Mouse (Mus musculus) lung, embryonic 15.5 days (tissue): Measurements from ENCODE around the gene Fbxw4. TPM values are rescaled to one million over a fixed set of nuclear protein-coding genes. Genes with fewer than 3 reads are reported as not detected.

ENCODE experiments used
- ATAC-seq: fragments of 200-750 bp; cut with Nextera tagmentation; 2 replicates; pipeline ENCODE4 v1.8.0; 2017; ENCODE audit warnings: moderate number of reproducible peaks, borderline replicate concordance; ENCODE audit not compliant: low FRiP score, low TSS enrichment; ENCODE audit errors: extremely low read depth
- H3K27ac ChIP-seq: fragments of 300-500 bp; sonication (generic); 2 replicates; pipeline ENCODE4 v1.5.1; 2015; ENCODE audit warnings: moderate library complexity, mild to moderate bottlenecking, inconsistent platforms
- H3K27me3 ChIP-seq: fragments of 300-500 bp; sonication (generic); 2 replicates; pipeline ENCODE4 v1.6.1; 2015; ENCODE audit warnings: inconsistent platforms
- H3K36me3 ChIP-seq: fragments of 300-500 bp; sonication (generic); 2 replicates; pipeline ENCODE4 v1.6.1; 2015; ENCODE audit warnings: inconsistent platforms
- H3K4me1 ChIP-seq: fragments of 300-500 bp; sonication (generic); 2 replicates; pipeline ENCODE4 v1.6.1; 2015; ENCODE audit warnings: inconsistent platforms
- H3K4me2 ChIP-seq: fragments of 300-500 bp; sonication (generic); 2 replicates; pipeline ENCODE4 v1.6.1; 2015; ENCODE audit warnings: inconsistent platforms, mild to moderate bottlenecking, moderate library complexity
- H3K4me3 ChIP-seq: fragments of 300-500 bp; sonication (generic); 2 replicates; pipeline ENCODE4 v1.5.1; 2015; ENCODE audit warnings: mild to moderate bottlenecking, inconsistent platforms
- H3K9ac ChIP-seq: fragments of 300-500 bp; sonication (generic); 2 replicates; pipeline ENCODE4 v1.6.1; 2015; ENCODE audit warnings: inconsistent platforms
- H3K9me3 ChIP-seq: fragments of 300-500 bp; sonication (generic); 2 replicates; pipeline ENCODE4 v1.6.1; 2016; ENCODE audit warnings: inconsistent platforms
- WGBS: fragments of 180-500 bp; shearing (Covaris S2); methylation state at CpG from one replicate; pipeline ENCODE4 v1.1.7; 2015; 5-methylcytosine and 5-hydroxymethylcytosine counted together
- polyA plus RNA-seq: library from polyadenylated mRNA; unstranded; fragments of >200 nt; fragmentation: Nextera tagmentation; extraction: Ambion mirVana; gene quantifications from 2 replicates; pipeline ENCODE4 v1.2.1, GENCODE M21; 2015

Gene Fbxw4
- polyA plus RNA-seq, 1 experiment from 2014 or later, result 5.6 TPM

DNA sequence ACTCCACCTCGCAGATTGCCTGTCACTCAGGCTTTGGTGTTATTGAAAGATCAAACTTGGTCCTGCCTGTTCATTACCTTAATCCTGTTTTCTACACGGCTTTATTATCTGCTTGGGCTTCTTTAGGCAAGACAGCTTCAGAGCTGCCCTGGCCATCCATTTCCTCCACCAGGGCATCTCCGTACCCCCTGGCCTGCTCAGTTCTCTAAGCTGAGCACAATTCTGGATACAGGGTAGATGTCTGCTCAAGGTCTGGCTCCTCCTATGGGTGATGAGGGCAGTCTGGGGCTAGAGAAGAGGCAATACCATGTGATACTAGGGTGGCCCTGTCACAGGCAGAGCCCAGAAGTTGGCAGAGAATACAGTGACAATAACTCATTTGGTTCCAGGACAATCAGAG, 73.3 kb downstream of the Fbxw4 start:
- Histone ChIP-seq H3K27me3 (no peaks in the 10 kb centered on the region), H3K9ac (no peak overlapping the region), H3K36me3 (0 out of 2 replicates have a peak, but pooled peaks cover 2% of the 10 kb centered on the region), H3K4me2 (no peak overlapping the region), H3K4me3 (no peak overlapping the region), H3K4me1 (peaks cover 24% of the 10 kb centered on the region), H3K27ac (no peak overlapping the region), H3K9me3 (no peaks in the 10 kb centered on the region)
- ATAC-seq, result no peak
- 68% methylated on average over 3 of the region's 3 CpGs for WGBS

DNA sequence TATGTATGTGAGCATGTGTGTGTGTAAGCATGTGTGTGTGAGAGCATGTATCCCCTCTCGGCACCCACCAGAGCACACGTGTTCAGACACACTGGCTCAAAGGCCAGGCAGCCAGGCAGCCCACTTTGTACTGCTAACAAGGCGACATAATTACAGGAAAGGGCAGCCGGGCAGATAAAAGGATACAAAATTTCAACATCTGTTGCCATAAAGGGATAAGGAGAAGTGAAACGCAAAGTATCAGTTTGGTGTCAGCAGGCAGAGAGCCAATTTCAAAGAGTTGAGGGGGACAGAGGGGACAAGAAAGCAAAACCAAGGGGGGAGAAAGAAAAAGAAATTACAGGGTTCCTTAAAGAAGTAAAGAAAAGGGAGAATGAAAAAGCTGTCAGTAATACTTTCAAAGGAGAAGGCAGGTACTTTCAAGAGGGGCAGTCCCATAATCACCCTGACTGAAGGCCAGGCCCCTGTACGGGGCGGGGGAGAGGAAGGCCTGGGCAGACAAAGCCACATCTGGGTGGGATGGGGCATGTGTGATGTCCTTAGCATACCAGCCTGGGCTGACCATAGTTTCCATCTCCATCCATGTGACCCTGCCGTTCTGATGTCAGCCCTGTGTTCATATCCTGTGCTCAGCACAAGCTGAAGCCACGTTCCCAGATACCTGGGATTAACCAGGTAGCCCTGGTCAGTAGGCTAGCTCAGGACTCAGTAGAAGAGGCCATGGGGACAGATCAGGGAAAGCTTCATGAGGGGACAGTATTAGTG, 75.1 kb downstream of the Fbxw4 start:
- Histone ChIP-seq H3K27ac (no peak overlapping the region), H3K36me3 (0 out of 2 replicates have a peak, but pooled peaks cover 2% of the 10 kb centered on the region), H3K4me1 (peaks cover 14% of the 10 kb centered on the region), H3K27me3 (no peaks in the 10 kb centered on the region), H3K9ac (no peak overlapping the region), H3K4me3 (no peak overlapping the region), H3K9me3 (no peaks in the 10 kb centered on the region), H3K4me2 (no peak overlapping the region)
- ATAC-seq, result no peak
- 53% methylated on average over 9 of the region's 9 CpGs for WGBS

DNA sequence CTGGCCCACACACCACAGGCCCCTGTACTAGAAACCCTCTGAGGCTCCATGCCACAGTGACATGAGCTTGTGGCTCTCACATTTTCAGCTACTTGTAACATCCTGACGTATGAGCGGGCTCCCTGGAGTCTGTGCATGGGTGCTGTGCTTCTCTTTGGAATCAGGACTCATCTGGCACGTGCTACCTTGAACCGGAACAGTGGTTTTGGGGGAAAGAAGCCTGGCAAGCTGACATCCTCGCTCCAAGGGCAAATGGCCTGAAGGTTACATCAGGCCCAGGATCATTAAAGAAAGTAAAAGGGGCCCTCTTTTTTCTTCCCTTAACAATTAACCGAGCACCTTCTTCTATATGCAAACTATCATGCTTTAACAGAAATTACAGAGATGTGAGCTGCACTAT, 77.0 kb downstream of the Fbxw4 start:
- Histone ChIP-seq H3K9ac (no peak overlapping the region), H3K36me3 (0 out of 2 replicates have a peak, but pooled peaks cover 8% of the 10 kb centered on the region), H3K9me3 (no peaks in the 10 kb centered on the region), H3K27me3 (no peaks in the 10 kb centered on the region), H3K4me2 (no peak overlapping the region), H3K4me3 (no peak overlapping the region), H3K27ac (no peak overlapping the region), H3K4me1 (peaks cover 14% of the 10 kb centered on the region)
- WGBS, result 90% methylated on average over 6 of the region's 6 CpGs
- no peak for ATAC-seq

DNA sequence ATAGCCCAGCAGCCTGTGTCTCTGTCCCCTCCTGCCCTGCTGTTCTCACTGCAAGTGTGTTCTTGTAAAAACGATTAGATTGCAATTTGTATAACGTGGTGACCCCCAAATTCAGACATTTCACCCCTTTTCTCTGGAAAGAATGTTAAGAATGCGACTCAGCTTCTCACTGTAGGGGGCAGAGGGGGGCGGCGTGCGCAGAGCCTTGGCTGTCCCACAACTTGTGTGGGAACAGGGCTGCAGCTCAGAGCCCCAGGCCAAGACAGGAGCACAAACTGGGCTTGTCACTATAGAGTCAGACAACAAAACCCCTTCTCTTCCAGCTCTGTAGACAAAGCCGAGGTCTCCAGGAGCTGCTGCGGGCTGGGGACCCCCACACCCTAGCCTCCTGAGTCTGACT, 78.0 kb downstream of the Fbxw4 start:
- Histone ChIP-seq H3K27me3 (no peaks in the 10 kb centered on the region), H3K4me1 (peaks cover 16% of the 10 kb centered on the region), H3K4me3 (no peak overlapping the region), H3K4me2 (no peak overlapping the region), H3K36me3 (0 out of 2 replicates have a peak, but pooled peaks cover 12% of the 10 kb centered on the region), H3K27ac (no peak overlapping the region), H3K9me3 (no peaks in the 10 kb centered on the region), H3K9ac (no peak overlapping the region)
- 24% methylated on average over 8 of the region's 8 CpGs for WGBS
- no peak for ATAC-seq

DNA sequence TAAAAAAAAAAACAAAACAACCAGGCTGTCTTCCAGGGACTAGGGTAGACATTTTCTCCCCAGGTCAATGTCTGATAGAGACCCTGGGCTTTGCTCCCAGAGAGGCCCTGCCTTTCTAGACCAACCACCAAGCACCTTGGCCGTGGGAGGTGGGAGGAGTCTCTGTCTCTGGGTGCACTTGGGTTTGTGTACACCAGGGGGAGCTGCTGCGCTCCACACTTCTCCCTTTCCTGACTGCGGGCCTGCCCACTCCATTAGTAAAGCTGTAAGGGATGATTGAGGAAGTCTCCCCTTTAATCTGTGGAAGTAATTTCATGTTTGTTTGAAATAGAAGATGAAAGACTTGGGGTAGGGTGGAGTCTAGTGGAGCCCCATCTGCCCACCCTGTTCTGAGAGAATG, 78.9 kb downstream of the Fbxw4 start:
- peaks cover 25% of the 10 kb centered on the region for H3K4me1 ChIP-seq
- no peaks in the 10 kb centered on the region for H3K9me3 ChIP-seq
- H3K4me3 ChIP-seq, result no peak overlapping the region
- no peak overlapping the region for H3K9ac ChIP-seq
- 0 out of 2 replicates have a peak, but pooled peaks cover 12% of the 10 kb centered on the region for H3K36me3 ChIP-seq
- H3K27me3 ChIP-seq, result no peaks in the 10 kb centered on the region
- 57% methylated on average over 3 of the region's 3 CpGs for WGBS
- H3K4me2 ChIP-seq, result no peak overlapping the region
- no peak for ATAC-seq
- H3K27ac ChIP-seq, result no peak overlapping the region

DNA sequence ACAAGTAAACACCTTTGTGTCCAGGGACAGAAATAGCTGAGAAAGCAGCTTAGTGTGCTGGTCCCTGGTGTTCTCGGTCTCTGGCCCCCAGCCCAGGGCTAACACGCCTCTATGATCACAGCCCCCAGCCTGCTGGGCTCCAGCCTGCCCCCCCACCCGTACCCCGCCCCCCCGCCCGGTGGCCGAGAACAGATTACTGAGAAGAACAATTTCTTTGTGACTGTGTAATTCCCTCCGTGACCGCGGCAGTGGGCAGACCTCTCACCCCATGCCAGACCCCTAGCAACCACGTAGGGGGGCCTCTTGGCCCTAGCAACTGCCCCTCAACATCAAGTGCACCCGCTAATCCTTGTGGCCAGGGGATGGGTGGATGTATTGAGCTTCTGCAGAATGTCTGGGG, 79.9 kb downstream of the Fbxw4 start:
- Histone ChIP-seq H3K9ac (no peak overlapping the region), H3K27ac (no peak overlapping the region), H3K4me3 (no peak overlapping the region), H3K4me1 (peaks cover 35% of the 10 kb centered on the region), H3K27me3 (no peaks in the 10 kb centered on the region), H3K4me2 (no peak overlapping the region), H3K36me3 (0 out of 2 replicates have a peak, but pooled peaks cover 12% of the 10 kb centered on the region), H3K9me3 (no peaks in the 10 kb centered on the region)
- no peak for ATAC-seq
- 82% methylated on average over 12 of the region's 12 CpGs for WGBS

DNA sequence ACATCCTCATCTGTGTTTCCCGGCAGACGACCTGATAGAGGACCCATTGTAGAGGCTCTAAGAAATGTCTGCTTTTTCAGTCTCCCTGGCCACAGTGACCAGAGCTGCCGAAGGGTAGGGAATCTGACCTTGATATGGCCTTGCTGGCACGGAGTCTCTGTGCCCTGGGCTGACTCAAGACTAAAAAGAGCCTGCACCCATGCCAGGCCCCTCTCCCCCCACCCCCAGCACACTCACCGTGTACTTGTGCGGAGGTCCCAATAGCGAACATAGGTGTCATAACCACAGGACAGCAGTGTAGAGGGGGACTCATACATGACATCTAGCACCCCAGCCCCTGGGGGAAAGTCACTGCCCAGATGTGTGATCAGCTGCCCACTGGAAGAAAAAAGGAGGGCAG, 80.7 kb downstream of the Fbxw4 start:
- H3K4me3 ChIP-seq, result no peak overlapping the region
- 0 out of 2 replicates have a peak, but pooled peaks cover 12% of the 10 kb centered on the region for H3K36me3 ChIP-seq
- H3K9me3 ChIP-seq, result no peaks in the 10 kb centered on the region
- no peaks in the 10 kb centered on the region for H3K27me3 ChIP-seq
- no peak for ATAC-seq
- WGBS, result 89% methylated on average over 7 of the region's 7 CpGs
- H3K9ac ChIP-seq, result no peak overlapping the region
- H3K27ac ChIP-seq, result no peak overlapping the region
- H3K4me1 ChIP-seq, result peaks cover 38% of the 10 kb centered on the region
- H3K4me2 ChIP-seq, result no peak overlapping the region

DNA sequence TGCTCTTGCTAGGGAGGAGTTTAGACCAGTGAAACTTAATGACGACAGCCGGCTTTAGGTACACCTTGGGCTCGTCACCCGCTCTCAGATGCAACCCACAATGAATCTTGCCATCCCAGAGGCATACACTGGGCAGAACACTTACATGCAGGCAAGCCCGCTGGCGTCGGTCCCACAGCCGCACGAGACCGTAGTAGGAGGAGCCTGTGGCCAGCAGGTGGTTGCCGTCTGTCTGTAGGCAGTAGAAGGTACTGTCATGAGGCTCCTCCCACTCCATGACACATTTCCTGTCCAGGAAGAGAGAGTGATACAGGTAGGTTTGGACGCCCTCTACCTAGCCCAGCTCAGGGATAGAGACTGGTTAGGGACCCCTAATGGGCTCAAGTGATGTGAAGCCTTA, 81.1 kb downstream of the Fbxw4 start:
- no peak for ATAC-seq
- Histone ChIP-seq H3K27ac (no peak overlapping the region), H3K4me2 (no peak overlapping the region), H3K4me3 (no peak overlapping the region), H3K36me3 (0 out of 2 replicates have a peak, but pooled peaks cover 12% of the 10 kb centered on the region), H3K9me3 (no peaks in the 10 kb centered on the region), H3K4me1 (peaks cover 42% of the 10 kb centered on the region), H3K9ac (no peak overlapping the region), H3K27me3 (no peaks in the 10 kb centered on the region)
- WGBS, result 81% methylated on average over 12 of the region's 12 CpGs

DNA sequence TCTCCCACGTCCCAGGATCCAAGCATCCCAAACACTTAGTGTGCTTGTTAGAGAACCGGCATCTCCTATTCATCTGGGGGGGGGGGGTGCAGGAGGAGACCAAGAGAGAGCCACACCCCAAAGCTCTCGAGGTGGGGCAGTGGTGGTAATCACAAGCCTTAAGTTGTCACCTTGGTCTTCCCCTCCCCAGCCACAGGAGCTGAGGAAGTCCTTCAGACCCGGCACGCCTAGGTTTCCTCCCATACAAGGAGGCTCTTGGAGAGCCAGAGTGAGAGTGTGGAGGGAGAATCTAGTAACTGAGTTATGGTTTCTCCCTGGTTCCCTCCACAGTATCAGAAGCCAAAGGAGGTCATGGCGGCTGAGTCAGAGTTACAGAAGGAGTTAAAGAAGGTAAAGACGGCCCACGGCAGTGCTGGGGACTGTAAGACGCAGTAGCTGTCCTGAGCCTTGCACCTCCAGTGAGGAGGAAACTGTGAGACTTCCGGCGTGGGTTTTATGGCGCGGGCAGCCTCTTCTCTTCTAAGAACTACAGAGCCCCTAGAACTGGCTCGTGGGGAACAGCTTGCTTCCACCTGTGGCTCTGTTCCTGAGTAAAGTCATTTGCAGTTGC, 82.9 kb downstream of the Fbxw4 start:
- ATAC-seq, result no peak
- Histone ChIP-seq H3K27ac (peak overlapping the region; percentile 87; the same call in 1 of the 2 replicates), H3K4me3 (no peak overlapping the region), H3K9ac (no peak overlapping the region), H3K36me3 (peaks cover 17% of the 10 kb centered on the region; the same call in 1 of the 2 replicates), H3K27me3 (no peaks in the 10 kb centered on the region), H3K9me3 (no peaks in the 10 kb centered on the region), H3K4me2 (no peak overlapping the region), H3K4me1 (peaks cover 44% of the 10 kb centered on the region)
- 67% methylated on average over 14 of the region's 14 CpGs for WGBS

DNA sequence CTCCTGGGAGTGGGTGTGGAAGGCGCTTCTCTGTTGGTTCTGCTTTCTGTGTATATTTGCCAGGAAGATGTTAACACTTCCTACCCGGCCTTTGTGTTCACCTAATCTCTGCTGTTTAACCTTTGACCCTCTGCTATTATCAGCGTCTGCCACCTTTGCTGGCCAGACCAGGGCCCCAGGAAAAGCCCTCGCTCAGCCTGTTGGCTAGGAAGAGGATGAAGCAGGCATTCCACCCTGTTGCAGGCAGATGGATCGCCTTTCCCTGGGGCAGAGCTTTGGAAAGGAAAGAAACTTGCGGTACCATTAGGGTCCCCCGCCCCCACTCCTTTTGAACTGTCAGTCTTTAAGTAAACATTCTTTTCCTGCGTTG, 84.5 kb downstream of the Fbxw4 start:
- peaks cover 38% of the 10 kb centered on the region for H3K4me1 ChIP-seq
- H3K27ac ChIP-seq, result peak overlapping the region; percentile 87
- 0 out of 2 replicates have a peak overlapping the region, but pooled peaks have one; percentile 27 for H3K4me2 ChIP-seq
- no peak overlapping the region for H3K4me3 ChIP-seq
- no peaks in the 10 kb centered on the region for H3K9me3 ChIP-seq
- 0 out of 2 replicates have a peak overlapping the region, but pooled peaks have one; percentile 20 for H3K9ac ChIP-seq
- peaks cover 19% of the 10 kb centered on the region; the same call in 1 of the 2 replicates for H3K36me3 ChIP-seq
- H3K27me3 ChIP-seq, result no peaks in the 10 kb centered on the region
- ATAC-seq, result no peak
- WGBS, result 10% methylated on average over 8 of the region's 8 CpGs

DNA sequence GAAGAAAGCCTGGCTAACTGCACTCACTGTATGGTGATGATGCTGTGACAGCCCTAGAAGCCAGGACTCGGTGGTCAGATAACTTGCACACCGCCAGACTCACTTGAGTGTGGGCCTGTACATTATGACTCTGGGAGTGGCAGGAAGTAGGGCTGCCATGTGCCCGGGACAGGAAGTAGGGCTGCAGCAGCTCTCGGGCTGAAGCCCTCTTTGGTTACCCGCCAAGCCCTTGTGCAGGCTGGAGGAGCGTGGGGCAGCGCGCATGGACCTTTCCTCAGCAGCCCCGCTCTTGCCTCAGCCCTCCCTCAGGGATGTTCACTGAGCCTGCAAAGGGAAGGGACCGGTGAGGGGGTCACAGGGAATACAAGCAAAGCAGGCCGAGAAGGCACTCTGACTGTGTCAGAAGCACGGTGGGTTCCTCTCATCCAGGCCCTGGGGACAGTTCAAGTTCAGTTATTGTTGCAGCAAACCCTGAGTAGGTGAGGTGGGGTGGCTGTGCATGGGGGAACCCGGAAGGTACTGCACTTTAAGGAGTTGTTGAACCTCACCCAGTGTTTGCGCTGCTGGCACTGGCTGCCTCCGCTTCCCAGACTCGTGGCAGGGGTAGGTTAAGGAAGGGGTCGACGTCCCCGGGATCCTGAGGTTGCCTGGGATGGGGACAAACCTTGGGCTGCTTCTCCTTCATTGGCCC, 85.0 kb downstream of the Fbxw4 start:
- Histone ChIP-seq H3K9me3 (no peaks in the 10 kb centered on the region), H3K4me2 (peak overlapping the region; percentile 27), H3K4me3 (no peak overlapping the region), H3K4me1 (peaks cover 38% of the 10 kb centered on the region), H3K9ac (0 out of 2 replicates have a peak overlapping the region, but pooled peaks have one; percentile 20), H3K27me3 (no peaks in the 10 kb centered on the region), H3K36me3 (peaks cover 19% of the 10 kb centered on the region; the same call in 1 of the 2 replicates), H3K27ac (peak overlapping the region; percentile 87)
- no peak; the same call in 1 of the 2 replicates for ATAC-seq
- WGBS, result 19% methylated on average over 19 of the region's 19 CpGs
